Mouse (Mus musculus) heart, embryonic 14.5 days (tissue): ENCODE measurements around the gene Phf2. TPM values are rescaled to one million over a fixed set of nuclear protein-coding genes. Genes with fewer than 3 reads are reported as not detected.

Experiments
- ATAC-seq: fragments of 200-750 bp; cut with Nextera tagmentation; 2 replicates; pipeline ENCODE4 v1.8.0; 2017; ENCODE audit warnings: low read depth, moderate TSS enrichment; ENCODE audit not compliant: insufficient number of reproducible peaks, insufficient read depth, low FRiP score
- H3K27ac ChIP-seq, 2 experiments: fragments of 200-500 bp in 1 of 2; fragments of 300-500 bp in 1 of 2; sonication (generic) in 1 of 2; replicated peaks in 1 of 2; 2 replicates each; pipeline ENCODE4 v1.5.1; 2012 to 2014; ENCODE audit warnings: low read depth in 2 of 2, low read length in 2 of 2, control low read depth in 1 of 2, mild to moderate bottlenecking in 1 of 2, mixed read lengths in 1 of 2; ENCODE audit not compliant: control insufficient read depth in 1 of 2, insufficient read depth in 1 of 2
- H3K27me3 ChIP-seq: fragments of 300-500 bp; sonication (generic); 2 replicates; pipeline ENCODE4 v1.6.1; 2014; ENCODE audit warnings: mild to moderate bottlenecking, low read length, control low read depth; ENCODE audit not compliant: control insufficient read depth, insufficient read depth
- H3K36me3 ChIP-seq: fragments of 300-500 bp; sonication (generic); 2 replicates; pipeline ENCODE4 v1.6.1; 2014; ENCODE audit warnings: mild to moderate bottlenecking, control low read depth, low read length, mixed read lengths; ENCODE audit not compliant: control insufficient read depth, insufficient read depth
- H3K4me1 ChIP-seq, 2 experiments: fragments of 200-500 bp in 1 of 2; fragments of 300-500 bp in 1 of 2; sonication (generic) in 1 of 2; 2 replicates each; pipeline ENCODE4 v1.6.1; 2012 to 2014; ENCODE audit warnings: low read length in 2 of 2, control low read depth in 1 of 2, mixed read lengths in 1 of 2; ENCODE audit not compliant: control insufficient read depth in 2 of 2, insufficient read depth in 2 of 2
- H3K4me2 ChIP-seq: fragments of 300-500 bp; sonication (generic); 2 replicates; pipeline ENCODE4 v1.6.1; 2014; ENCODE audit warnings: mild to moderate bottlenecking, low read length
- H3K4me3 ChIP-seq, 2 experiments: fragments of 200-500 bp in 1 of 2; fragments of 300-500 bp in 1 of 2; sonication (generic) in 1 of 2; 2 replicates each; pipeline ENCODE4 v1.5.1; 2012 to 2014; ENCODE audit warnings: low read length in 2 of 2, mild to moderate bottlenecking in 2 of 2, control low read depth in 1 of 2, low read depth in 1 of 2, moderate library complexity in 1 of 2; ENCODE audit not compliant: control insufficient read depth in 1 of 2, insufficient read depth in 1 of 2
- H3K9ac ChIP-seq: fragments of 300-500 bp; sonication (generic); 2 replicates; pipeline ENCODE4 v1.6.1; 2014; ENCODE audit warnings: mild to moderate bottlenecking, low read length
- H3K9me3 ChIP-seq: fragments of 300-500 bp; sonication (generic); 2 replicates; pipeline ENCODE4 v1.6.1; 2016; ENCODE audit warnings: low read length, control low read depth; ENCODE audit not compliant: control insufficient read depth
- whole genome bisulfite sequencing: fragments of 180-500 bp; shearing (Covaris S2); extraction: QIAGEN DNeasy Blood & Tissue Kit; methylation state at CpG from one replicate; pipeline ENCODE4 v1.1.7; 2014; 5-methylcytosine and 5-hydroxymethylcytosine counted together
- polyA plus RNA-seq: library from polyadenylated mRNA; unstranded; fragments of >200 nt; fragmentation: Nextera tagmentation; extraction: Ambion mirVana; gene quantifications from 2 replicates; pipeline ENCODE4 v1.2.1, GENCODE M21; 2014

Gene Phf2
- polyA plus RNA-seq, 1 experiment from 2014 or later = 5.9 TPM

GRCm38 (mm10) chr13:48869600-48869949 is 1.3 kb downstream of the Phf2 start:
- ATAC-seq = no peak; the same call in 1 of the 2 replicates
- H3K27me3 ChIP-seq = no peaks in the 10 kb centered on the region
- peak overlapping the region; percentile 2 to 86; a peak in 3 of 4 replicates for H3K27ac ChIP-seq
- H3K36me3 ChIP-seq = no peaks in the 10 kb centered on the region
- no peaks in the 10 kb centered on the region for H3K9me3 ChIP-seq
- H3K4me1 ChIP-seq = peaks cover 29 to 37% of the 10 kb centered on the region in 2 experiments
- peak overlapping the region; percentile 88 to 92 for H3K4me3 ChIP-seq
- H3K9ac ChIP-seq = peak overlapping the region; percentile 97
- 18% methylated on average over 5 of the region's 5 CpGs for WGBS
- peak overlapping the region; percentile 71 for H3K4me2 ChIP-seq

- peak overlapping the region in 1 of 2 experiments; percentile 86; a peak in 1 of 4 replicates for H3K27ac ChIP-seq
- H3K36me3 ChIP-seq = no peaks in the 10 kb centered on the region
- H3K9ac ChIP-seq = peak overlapping the region; percentile 97
- peak overlapping the region; percentile 71 for H3K4me2 ChIP-seq
- ATAC-seq = no peak
- peaks cover 29 to 42% of the 10 kb centered on the region in 2 experiments for H3K4me1 ChIP-seq
- no peaks in the 10 kb centered on the region for H3K9me3 ChIP-seq
- no peaks in the 10 kb centered on the region for H3K27me3 ChIP-seq
- peak overlapping the region; percentile 88 to 92 for H3K4me3 ChIP-seq
- WGBS = 34% methylated on average over 5 of the region's 5 CpGs
Observed at GRCm38 (mm10) chr13:48869088-48869487, 1.8 kb downstream of the Phf2 start.

DNA sequence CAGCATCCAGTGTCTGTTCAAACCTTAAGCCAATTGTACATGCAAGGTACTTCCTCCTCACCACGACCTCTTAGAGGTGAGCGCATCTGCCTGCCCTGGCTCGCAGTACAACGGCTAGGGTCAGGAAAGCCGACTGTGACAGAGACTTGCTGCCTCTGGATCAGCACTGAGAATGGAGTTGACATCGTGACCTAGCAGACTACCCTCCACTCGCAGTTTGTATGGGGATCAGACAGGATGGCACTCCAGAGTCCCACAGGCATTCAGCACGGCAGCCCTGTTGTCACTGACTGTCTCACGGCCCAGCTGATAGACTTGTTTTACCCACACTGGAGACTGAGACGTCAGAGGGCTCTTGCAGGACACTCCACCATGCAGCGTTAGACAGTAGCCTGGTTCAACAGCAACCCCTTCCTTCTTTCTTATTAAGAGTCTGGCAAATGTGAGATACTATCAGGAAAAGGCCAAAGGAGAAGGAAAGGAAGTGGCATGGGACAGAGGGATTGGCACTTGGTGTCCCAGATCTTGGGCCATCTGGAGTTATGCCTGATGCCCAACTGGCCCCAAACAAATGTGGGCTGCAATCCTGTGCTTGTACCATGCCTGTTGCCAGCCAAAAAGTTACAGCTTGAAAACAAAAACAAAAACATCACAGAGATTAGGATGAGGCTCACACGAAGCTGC is 6.1 kb downstream of the Phf2 start:
- Histone ChIP-seq H3K4me3 (no peak overlapping the region), H3K4me2 (no peak overlapping the region), H3K9ac (no peak overlapping the region), H3K27ac (no peak overlapping the region), H3K27me3 (no peaks in the 10 kb centered on the region), H3K9me3 (no peaks in the 10 kb centered on the region), H3K36me3 (no peaks in the 10 kb centered on the region), H3K4me1 (peaks cover 21 to 37% of the 10 kb centered on the region in 2 experiments)
- no peak for ATAC-seq
- WGBS = 64% methylated on average over 12 of the region's 12 CpGs

- H3K4me3 ChIP-seq = no peak overlapping the region
- no peak overlapping the region for H3K9ac ChIP-seq
- H3K27me3 ChIP-seq = no peaks in the 10 kb centered on the region
- 79% methylated on average over 9 of the region's 9 CpGs for WGBS
- H3K9me3 ChIP-seq = no peaks in the 10 kb centered on the region
- H3K4me1 ChIP-seq = peaks cover 14 to 35% of the 10 kb centered on the region in 2 experiments
- no peak overlapping the region for H3K27ac ChIP-seq
- no peaks in the 10 kb centered on the region for H3K36me3 ChIP-seq
- ATAC-seq = no peak
- H3K4me2 ChIP-seq = no peak overlapping the region
Observed at GRCm38 (mm10) chr13:48863556-48863955, 7.4 kb downstream of the Phf2 start.

GRCm38 (mm10) chr13:48861913-48862312 is 9.0 kb downstream of the Phf2 start:
- 81% methylated on average over 1 of the region's 1 CpGs for WGBS
- Histone ChIP-seq H3K4me1 (peaks cover 25 to 46% of the 10 kb centered on the region in 2 experiments), H3K36me3 (no peaks in the 10 kb centered on the region)

DNA sequence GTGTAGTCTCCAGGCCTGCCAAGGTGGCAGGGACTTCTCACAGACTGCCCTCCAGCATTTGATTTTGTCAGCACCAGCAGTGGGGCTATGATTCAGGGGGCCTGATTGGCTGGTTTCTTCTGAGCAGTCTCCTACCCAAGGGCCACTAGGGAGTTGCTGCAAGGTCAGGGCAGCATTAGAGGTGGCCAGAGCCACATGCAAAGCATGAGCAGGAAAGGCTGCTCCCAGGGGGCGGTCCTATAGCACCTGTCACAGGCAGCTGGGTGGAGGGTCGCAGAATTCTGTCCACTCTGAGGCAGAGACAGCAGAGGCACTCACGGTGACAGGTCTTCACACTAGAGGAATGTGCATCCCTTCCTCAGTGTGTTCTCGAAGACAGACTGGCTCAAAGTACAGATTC is 12.1 kb downstream of the Phf2 start:
- Histone ChIP-seq H3K4me1 (peaks cover 27 to 54% of the 10 kb centered on the region in 2 experiments), H3K27ac (no peak overlapping the region), H3K36me3 (no peaks in the 10 kb centered on the region), H3K9me3 (no peaks in the 10 kb centered on the region), H3K9ac (no peak overlapping the region), H3K4me3 (no peak overlapping the region), H3K4me2 (no peak overlapping the region), H3K27me3 (no peaks in the 10 kb centered on the region)
- no peak for ATAC-seq
- WGBS = 52% methylated on average over 4 of the region's 4 CpGs

More at GRCm38 (mm10) chr13:48861913-48862312, 9.0 kb downstream of the Phf2 start:
- ATAC-seq = no peak
- Histone ChIP-seq H3K4me2 (no peak overlapping the region), H3K9ac (no peak overlapping the region), H3K27me3 (no peaks in the 10 kb centered on the region), H3K27ac (no peak overlapping the region), H3K4me3 (no peak overlapping the region), H3K9me3 (no peaks in the 10 kb centered on the region)

- WGBS = 43% methylated on average over 6 of the region's 6 CpGs
- Histone ChIP-seq H3K4me1 (peaks cover 27 to 54% of the 10 kb centered on the region in 2 experiments), H3K27me3 (no peaks in the 10 kb centered on the region), H3K27ac (no peak overlapping the region), H3K36me3 (no peaks in the 10 kb centered on the region), H3K9ac (no peak overlapping the region), H3K4me3 (no peak overlapping the region), H3K9me3 (no peaks in the 10 kb centered on the region), H3K4me2 (no peak overlapping the region)
- ATAC-seq = no peak
Observed at GRCm38 (mm10) chr13:48858054-48858453, 12.9 kb downstream of the Phf2 start.
